Mouse (Mus musculus) adipocyte (in vitro differentiated cells): ENCODE data around the gene Tmem44.

ENCODE experiments used
- DNase-seq: peaks from one replicate; pipeline ENCODE4 v3.0.0-alpha.2; 2016; ENCODE audit warnings: low spot score

Gene Tmem44

DNA sequence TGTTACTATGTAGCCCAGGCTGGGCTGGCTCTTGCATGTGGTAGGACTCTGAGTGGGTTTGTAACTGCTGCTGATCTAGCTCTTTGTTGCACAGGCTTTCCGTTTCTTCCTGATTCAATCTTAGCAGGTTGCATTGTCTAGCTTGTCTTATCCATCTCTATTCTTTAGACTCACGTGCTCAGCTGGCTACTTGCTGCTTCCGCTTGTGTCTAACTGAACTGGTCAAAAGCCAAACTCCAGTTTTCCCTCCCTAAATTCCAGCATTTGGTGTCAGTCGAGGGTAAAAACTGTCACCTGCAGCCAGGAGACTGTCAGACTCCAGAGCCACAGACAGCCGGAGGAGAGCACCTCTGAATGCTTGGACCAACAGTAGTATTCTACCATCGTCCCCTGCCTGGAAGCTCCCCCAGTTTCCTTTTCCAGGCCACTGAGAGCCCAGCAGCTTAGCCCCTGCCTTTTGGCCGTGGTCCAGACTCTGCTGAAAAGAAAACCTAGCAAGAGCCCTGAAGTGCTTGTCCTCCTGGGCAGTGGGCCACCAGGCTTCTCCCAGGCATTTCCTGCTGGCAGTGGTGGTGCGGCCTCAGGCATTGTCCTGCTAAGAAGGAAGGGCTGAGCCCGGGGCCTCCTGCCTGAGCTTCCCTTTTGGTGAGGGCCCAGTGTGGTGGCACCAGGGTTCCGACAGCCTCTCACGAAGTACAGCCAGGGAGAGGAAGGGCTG lies 2.1 kb upstream of the Tmem44 start:
- peak; percentile 88 for DNase-seq

DNA sequence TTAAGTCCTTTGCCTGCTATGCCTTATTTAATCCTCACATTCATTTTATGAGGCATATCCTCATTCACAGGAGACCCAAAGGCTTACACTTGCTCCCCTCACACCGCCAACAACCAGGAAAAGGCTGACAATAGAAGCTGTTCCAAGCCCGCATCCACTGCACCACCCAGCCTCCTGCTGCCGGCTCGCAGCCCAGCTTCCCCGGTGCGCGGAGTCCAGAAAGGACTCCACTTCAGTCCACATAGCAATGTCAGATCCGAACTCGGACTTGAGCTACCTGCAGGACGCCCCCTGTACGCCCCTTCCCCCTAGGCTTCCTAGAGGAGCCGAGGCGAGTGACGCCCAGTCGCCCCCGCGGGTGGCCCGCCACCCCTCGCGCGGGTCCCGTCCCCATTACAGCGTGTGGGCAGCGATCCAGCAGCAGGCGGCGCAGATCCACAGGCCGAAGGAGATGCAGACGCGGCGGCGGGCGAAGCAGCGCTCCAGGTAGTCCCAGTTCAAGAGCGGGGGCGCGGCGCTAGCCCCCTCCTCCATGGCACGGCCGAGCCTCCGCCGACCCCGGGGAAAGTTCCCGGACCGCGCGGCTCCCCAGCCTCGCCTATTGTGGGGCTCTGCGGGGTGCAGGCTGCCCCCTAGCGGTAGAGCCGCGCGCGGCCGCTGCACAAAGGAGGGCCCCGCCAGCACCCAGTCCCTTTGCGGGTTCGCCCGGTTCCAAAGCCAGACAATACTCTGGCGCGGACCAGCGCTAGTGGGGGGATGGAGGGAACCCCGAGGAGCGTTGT lies 485 bp downstream of the Tmem44 start:
- DNase-seq = peak; percentile 61

DNA sequence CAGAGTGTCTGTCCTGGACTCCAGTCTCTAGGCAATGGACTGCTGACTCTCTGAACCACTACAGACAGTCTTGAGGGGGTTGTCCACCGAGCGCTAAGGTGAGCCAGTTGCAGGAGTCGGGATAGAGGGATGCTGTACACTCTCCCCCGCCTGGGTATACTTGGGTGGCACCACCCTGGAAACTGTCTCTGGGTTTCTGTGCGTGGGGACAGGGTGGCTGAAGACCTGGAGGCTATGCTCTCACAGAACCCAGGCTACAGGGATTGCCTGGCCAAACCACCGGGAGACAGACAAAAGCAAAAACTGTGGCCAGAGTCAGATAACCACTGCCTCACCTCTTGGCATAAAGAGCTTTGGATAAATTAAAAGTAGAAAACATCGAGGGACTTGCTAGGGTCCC lies 1.1 kb downstream of the Tmem44 start:
- DNase-seq = no peak

DNA sequence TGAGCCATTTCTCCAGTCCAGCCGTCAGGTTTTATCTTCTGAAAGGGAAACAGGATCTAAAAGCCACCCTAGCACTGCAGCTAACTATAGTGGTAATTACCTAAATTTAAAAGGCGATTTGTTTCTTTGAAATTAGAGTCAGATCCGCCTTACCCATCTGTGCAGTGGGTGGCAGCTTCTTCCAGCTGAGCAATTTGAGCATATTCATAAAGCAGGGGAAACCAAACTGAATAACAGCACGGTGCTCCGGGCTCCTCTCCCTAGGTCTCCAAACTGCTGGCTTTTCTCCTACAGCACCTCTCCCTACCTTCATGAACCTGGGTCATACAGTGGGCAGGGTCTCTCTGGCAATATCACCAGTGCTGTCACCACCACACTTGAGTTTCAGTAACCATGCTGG lies 2.4 kb downstream of the Tmem44 start:
- DNase-seq = no peak

DNA sequence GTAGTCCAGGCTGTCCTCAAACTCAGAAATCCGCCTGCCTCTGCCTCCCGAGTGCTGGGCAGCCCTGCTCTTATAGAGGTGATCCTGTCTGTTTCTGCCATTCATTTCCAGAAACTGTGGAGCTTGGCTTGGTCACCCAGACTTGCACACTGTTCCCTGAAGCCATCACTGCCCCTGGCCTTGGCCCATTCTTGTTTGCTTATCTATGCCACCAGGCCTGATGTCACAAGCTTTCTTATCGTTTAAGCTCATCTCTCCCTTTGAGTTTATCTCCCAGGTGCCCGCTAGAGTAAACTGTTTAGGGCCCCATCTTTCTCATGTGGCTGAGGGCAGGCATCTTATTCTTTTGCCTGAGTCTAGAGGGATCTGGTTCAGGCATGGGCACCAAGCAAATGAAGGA lies 5.9 kb downstream of the Tmem44 start:
- DNase-seq = no peak

DNA sequence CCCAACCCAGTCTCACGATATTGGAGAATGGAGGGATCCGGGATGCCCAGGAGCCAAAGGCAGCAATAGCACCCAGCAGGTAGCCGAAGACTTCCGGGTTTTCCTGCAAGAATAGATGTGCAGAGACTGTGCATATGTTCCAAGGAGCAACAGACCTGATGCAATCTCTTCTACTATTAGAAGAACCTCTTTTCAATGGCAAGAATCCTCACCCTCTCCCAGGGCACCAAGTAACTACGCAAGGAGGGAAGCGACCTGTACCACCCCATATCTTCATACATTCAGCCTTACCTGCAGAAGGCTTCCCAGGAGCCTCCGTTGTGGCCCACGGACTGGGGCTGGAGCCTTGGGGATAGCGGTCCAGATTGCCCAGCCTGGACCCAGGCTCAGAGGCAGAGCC lies 7.3 kb downstream of the Tmem44 start:
- DNase-seq = no peak

DNA sequence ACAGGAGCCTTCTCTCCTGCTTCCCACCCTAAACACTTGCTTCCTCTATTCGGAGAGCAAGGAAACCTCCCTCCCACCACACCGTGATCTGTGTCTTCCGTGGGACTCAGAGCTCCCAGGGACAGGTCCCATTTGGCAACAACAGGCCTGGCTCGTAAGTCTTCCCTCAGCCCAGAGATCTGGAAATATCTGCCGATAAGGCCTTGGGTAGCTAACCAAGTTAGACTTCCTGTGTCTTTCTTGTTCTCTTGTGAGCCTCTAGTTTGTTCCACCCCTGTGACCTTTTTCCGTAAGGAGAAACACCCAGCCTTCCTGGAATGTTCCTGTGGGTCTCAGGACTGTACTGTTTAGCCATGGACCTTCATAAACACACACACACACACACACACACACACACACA lies 7.8 kb downstream of the Tmem44 start:
- DNase-seq = no peak

DNA sequence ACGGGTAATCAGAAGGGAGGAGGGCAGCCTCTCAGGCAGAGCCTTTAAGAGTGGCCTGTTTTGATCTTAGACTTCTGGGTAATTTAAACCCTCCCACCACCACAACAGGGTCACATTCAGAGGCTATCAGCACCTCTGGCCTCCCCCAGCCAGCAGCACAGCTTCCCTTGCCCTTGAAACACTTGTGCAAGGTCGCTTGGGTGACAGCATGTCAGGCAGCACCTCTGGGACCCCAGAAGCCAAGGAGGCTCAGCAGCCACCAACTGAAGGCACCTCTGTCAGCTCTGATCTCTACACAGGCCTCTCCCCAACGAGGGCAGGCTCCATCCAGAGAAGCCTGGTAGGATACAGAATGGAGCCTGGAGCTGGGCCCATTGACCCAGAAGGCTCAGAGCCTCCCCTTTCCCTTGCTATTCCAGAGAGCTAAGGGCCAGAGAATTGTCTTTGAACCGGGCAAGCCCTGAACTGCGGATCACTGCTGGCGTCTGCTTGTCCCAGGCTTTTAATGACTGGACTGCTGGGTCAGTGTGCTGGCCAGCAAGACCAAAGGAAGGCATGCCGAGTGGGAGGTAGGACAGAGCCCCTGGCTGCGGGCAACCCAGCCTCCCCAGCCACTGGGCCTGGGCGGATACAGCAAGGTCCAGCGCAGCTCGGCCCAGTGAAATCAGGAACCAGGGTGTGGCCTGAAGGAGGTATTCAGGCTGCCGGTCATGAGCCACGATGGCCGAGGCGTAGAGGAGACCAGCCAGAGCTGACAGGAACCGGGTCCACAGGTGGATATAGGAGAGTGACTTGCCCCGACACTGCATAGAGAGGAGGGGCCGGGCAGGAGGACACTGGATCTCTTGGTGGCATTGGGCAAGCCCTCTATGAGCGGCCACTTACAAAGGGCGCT lies 10.3 kb downstream of the Tmem44 start:
- no peak for DNase-seq

DNA sequence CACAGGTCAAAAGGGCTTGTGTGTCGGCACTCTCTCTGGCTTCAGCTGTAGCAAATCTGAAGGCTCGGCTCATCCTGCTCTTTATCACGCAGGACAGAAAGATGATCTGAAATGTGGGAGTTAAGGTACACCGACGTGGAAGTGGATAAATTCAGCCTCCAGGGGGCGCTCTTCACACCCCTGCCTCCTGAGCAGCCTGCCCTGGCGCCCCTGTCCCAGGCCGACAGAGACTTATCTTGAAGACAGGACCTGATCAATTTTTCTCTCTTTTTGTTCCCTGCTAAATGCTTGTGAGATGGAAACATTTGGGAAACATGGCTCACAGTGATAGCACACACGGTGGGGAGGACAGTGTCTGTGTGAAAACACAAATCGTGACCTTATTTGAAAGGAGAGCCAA lies 11.2 kb downstream of the Tmem44 start:
- DNase-seq = no peak

DNA sequence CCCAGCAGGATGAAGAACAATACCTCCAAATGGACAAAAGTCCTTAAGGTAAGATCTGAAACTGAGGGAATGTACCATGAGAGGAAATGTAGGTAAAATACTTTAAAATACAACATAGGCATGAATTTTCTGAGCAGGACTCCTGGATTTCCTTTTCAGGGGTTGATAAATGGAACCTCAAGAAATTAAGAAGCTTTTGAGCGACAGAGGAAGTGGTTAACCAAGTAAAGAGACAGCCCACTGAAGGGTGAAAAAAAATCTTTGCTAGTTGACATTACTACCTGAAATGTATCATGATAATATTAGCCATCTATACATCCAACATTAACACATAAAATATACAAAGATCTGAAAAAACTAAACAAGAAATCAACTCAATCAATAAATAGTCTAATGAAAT lies 15.6 kb downstream of the Tmem44 start:
- DNase-seq = no peak

DNA sequence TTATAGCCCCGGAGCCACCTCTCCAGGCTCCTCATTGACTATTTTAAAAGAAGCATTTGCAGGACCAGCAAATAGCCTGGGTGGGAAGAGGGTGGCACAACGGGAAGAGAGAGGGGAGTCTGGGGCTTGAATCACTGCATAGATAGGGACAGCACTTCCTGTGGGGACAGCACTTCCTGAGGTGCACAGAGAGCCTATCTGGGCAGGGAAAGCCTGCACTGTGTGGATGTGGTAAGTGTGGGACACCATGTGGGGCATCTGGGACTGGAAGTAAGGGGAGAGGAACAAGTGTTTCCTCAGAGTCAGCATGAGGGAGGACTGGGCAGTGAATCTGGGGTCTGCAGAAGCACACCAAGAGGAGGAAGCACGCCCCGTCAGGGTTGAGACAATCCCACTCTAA lies 17.1 kb downstream of the Tmem44 start:
- no peak for DNase-seq

DNA sequence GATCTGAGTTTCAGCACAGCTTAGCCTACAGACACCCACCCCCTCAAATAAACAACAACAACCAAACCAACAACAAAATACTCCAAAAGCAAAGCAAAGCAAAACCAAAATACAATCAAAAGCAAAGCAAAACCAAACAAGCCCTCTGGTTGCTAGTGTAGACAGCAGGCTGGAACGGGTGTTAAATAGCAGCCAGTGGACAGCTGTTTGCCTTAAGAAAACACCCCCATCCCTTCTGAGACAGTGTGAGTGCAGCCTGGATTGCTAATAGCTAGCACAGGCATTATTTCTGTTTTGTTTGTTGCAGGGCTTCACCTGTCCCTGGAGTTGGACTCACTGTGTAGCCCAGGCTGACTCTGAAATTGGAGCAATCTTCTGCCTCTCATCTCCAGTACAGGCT lies 17.7 kb downstream of the Tmem44 start:
- DNase-seq = no peak

DNA sequence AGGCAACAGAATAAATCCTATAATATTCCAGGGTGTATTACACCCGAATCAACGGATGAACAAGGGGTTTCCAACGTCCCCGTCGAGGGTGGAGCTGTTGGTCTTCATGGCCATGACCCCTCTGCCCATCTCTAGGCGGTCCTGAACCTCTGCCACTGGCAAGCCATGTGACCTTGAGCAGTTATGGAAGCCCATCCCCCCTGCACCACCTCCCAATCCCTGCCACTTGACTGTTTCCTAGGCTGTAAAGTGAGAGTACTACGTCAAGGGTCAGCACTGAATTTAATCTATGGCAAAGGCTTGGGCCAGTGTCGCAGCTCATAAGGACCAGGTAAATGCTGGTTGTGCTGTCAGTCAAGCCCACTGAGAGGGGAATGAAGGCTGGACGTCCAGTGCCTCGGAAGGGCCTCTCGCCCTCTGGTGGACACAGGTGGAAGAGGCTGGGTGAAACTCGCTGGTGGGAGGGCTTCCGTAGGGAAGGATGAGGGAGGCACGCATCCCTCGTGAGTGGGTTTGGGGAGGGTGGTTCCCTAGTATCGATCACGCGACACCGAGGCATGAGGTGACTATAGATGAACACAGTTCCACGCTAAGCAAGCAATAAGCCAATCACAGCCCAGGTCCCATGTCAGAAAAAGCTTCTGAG lies 18.8 kb downstream of the Tmem44 start:
- DNase-seq = no peak

DNA sequence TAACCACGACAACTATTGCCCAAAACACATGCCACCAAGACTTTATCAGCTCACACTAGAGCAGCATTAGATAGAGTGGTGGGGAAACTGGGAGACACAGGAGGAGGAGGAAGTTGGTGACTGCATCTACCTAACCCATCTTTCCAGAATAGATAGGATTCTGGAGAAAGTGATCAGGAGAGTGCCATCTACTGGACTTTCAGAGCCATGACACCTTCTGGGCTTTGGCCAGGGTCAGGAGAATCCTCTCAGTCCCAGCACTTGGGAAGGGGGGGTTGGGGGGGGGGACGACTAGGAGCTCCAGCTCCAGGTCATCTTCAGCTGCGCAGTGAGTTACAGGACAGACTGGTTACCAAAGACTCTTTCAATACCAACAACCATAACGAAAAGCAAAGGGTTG lies 19.8 kb downstream of the Tmem44 start:
- peak; percentile 66 for DNase-seq

DNA sequence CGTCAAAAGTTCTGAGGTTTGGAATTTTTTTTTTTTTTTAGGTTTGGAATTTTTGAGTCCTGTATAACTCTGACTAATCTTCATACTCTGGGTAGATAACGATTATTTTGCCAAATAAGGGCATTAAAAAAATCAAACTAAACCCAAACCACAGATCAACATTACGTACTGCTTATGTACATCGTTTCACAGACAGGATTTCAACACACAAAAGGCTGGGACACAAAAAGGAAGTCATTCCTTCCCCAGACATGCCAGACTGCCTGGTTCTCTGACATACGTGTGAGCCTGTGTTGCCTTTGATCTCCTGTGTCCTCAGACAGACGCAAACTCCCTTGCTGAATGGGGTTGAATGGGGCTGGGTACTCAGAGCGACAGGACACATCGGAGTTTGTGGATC lies 22.3 kb downstream of the Tmem44 start:
- DNase-seq = no peak

DNA sequence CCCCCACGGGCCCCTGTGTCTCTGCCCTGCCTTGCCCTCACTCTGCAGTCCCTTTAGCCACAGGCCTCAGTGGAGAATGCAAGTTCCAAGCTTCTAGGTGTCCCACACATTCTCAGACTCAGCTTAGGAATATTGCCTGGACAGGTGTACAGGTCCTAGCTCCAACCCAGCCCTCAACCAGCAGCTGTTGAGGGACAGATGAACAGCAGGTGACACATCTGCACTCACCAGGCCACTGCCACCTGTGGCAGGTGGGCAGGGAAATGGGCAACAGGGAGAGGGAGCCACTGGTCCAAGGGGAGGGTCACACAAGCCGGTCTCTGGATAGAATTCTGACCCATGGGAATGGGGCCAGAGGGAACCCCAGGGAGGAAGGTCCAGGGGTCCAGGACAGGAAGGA lies 22.8 kb downstream of the Tmem44 start:
- DNase-seq = no peak

DNA sequence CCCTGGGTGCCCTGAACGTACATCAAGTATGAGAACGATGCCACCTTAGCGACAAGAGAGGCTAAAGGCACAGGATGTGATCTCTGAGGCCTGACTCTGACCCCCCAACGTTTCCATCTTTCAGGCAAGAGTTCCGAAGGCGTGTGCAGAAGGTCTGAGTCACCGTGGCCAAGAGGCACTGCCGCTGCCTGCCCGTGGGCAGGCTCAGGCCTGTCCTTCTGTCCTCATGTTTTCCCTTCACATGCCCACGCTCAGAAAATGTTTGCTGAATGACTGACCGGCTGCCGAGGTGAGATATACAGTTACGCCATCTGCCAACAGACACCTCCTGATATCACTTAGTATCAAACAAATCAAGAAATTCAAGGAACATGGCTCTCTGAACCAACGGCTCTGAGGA lies 24.9 kb downstream of the Tmem44 start:
- no peak for DNase-seq

DNA sequence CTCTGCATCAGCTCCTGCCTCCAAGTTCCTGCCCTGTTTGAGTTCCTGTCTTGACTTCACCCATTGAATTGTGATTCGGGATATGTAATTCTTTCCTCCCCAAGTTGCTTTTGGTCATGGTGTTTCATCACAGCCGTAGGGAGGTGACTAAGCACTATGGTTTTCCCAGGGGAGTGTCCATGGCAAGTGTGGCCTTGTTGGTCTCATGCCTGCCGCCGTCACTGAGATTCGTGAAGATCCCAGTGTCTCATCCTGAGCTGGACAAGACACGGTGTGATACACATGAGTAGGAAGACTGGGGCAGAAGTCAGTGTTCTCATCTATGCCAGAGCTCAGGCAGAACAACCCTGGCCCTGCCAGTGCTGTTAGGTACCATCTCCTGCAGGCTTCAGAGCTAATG lies 26.2 kb downstream of the Tmem44 start:
- no peak for DNase-seq

DNA sequence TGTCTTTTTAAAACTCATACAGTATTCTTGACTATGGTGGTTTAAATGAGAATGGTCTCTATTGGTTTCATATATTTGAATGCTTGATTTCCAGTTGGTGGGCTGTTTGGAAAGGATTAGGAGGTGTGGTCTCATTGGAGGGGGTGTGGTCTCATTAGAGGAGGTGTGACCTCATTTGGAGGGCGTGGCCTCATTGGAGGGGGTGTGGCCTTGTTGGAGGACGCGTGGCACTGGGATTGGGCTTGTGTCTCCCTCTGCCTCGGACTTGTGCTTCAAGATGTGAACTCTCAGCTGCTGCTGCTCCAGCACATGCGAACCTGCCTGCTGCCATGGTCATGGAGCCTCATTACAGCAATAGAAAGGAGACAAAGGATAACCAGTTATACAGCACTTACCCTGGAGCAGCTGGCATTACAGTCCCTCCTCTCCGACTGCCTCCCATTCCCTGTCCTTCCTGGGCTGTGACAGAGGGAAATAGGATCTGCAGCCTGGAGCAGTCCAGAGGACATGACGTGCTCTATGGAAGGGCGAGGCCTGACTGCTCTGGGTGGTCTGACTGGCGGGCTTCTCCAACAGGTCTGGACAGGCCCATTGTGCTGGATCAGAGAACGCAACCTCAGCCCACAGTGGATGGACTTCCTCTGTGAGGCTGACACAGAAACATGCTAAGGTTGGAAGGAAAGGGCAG lies 28.2 kb downstream of the Tmem44 start:
- DNase-seq = no peak

DNA sequence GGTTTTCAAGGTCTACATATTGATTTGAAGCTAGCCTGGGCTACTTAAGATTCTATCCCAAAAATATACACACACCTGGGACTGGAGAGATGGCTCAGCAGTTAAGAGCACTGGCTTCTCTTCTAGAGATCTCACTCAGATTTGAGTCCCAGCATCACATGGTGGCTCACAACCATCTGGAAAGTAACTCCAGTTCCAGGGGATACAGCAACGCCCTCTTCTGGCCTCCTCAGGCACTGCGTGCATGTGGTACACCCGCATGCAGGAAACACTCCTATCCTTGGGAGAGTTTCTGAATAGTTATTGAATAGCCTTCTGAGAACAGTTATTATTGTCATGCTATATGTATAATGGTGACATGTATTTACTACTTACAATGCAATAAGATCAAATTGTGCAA lies 29.5 kb downstream of the Tmem44 start:
- no peak for DNase-seq

DNA sequence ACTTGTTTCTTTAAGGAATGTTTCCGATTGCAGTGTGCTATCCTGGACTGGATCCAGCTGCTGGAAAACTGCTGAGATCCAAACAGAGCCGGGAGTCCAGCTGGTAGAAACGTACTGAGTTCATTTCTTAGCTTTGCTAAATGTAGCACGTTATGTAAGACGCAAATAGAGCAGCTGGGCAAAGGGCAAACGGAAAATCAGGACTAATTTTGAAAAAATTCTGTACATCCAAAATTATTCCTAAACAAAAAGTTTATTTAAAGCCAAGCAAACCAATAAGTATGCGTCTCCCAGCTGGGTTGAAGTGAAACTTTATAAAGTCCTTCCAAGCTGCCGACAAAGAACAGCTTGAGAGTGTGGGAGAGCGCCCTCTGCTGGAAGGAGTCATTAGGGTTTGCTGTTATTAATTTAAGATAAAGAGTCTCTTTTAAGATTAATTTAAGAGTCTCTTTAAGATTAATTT lies 30.2 kb downstream of the Tmem44 start:
- peak; percentile 94 for DNase-seq

DNA sequence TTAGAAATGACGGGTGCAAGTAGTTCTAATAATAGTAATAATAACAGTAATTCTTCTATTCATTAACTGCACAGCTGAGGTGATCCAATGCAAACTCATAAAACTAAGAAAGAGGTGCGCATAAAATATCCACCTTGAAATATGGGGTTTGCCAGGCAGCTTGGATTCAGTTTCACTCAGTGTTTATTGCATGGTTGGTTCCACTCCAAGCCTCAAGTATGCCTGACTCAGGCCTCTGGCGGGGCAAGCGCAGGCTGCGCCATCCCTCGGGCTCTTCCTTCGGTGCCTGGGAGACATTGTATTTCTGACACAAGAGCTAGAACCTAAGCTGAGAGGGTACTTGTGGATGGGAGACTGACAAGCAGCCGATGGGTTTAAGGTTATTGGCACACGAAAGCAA lies 32.0 kb downstream of the Tmem44 start:
- peak; percentile 77 for DNase-seq
